Mouse (Mus musculus) limb, embryonic 14.5 days (tissue): ENCODE results near the gene Gng7. TPM values are rescaled to one million over a fixed set of nuclear protein-coding genes. Genes with fewer than 3 reads are reported as not detected.
A peak's percentile ranks its signal among the peaks of the same experiment; 100 is the strongest.

Experiments
- ATAC-seq: fragments of 200-750 bp; cut with Nextera tagmentation; 2 replicates; pipeline ENCODE4 v1.8.0; 2017; ENCODE audit warnings: low read depth, moderate number of reproducible peaks, moderate TSS enrichment; ENCODE audit not compliant: low FRiP score
- DNase-seq: peaks from one replicate; pipeline ENCODE4 v3.0.0-alpha.2; 2015; ENCODE audit warnings: low spot score
- H3K27ac ChIP-seq: fragments of 300-500 bp; sonication (generic); replicated peaks from 2 replicates; pipeline ENCODE4 v1.5.1; 2014; ENCODE audit warnings: low read depth, mild to moderate bottlenecking, low read length, moderate library complexity, mixed read lengths
- H3K27me3 ChIP-seq: fragments of 300-500 bp; sonication (generic); 2 replicates; pipeline ENCODE4 v1.6.1; 2014; ENCODE audit warnings: low read length, mixed read lengths; ENCODE audit not compliant: control insufficient read depth, insufficient read depth
- H3K36me3 ChIP-seq: fragments of 300-500 bp; sonication (generic); 2 replicates; pipeline ENCODE4 v1.6.1; 2014; ENCODE audit warnings: mild to moderate bottlenecking, low read length, moderate library complexity, mixed read lengths; ENCODE audit not compliant: control insufficient read depth, insufficient read depth
- H3K4me1 ChIP-seq: fragments of 300-500 bp; sonication (generic); 2 replicates; pipeline ENCODE4 v1.6.1; 2014; ENCODE audit warnings: antibody characterized with exemption, low read length, mixed read lengths; ENCODE audit not compliant: control insufficient read depth, insufficient read depth
- H3K4me2 ChIP-seq: fragments of 300-500 bp; sonication (generic); replicated peaks from 2 replicates; pipeline ENCODE4 v1.6.1; 2014; ENCODE audit warnings: low read depth, mild to moderate bottlenecking, low read length, moderate library complexity; ENCODE audit not compliant: severe bottlenecking
- H3K4me3 ChIP-seq: fragments of 300-500 bp; sonication (generic); replicated peaks from 2 replicates; pipeline ENCODE4 v1.5.1; 2014; ENCODE audit warnings: low read length
- H3K9ac ChIP-seq: fragments of 300-500 bp; sonication (generic); 2 replicates; pipeline ENCODE4 v1.6.1; 2014; ENCODE audit warnings: mild to moderate bottlenecking, low read depth, low read length, moderate library complexity; ENCODE audit not compliant: severe bottlenecking
- H3K9me3 ChIP-seq: fragments of 300-500 bp; sonication (generic); 2 replicates; pipeline ENCODE4 v1.6.1; 2016; ENCODE audit warnings: low read length; ENCODE audit not compliant: control insufficient read depth
- POLR2A ChIP-seq: fragments of 200-500 bp; IDR thresholded peaks from 2 replicates; pipeline ENCODE4 v1.8.0; 2012; ENCODE audit warnings: inconsistent platforms, mild to moderate bottlenecking, moderate library complexity, borderline replicate concordance; ENCODE audit not compliant: insufficient read depth, insufficient read length; ENCODE audit errors: extremely low read depth
- WGBS: fragments of 180-500 bp; shearing (Covaris S2); extraction: QIAGEN DNeasy Blood & Tissue Kit; methylation state at CpG from one replicate; pipeline ENCODE4 v1.1.7; 2014; 5-methylcytosine and 5-hydroxymethylcytosine counted together
- polyA plus RNA-seq, 2 experiments: library from polyadenylated mRNA; depleted of rRNA in 1 of 2; stranded (reverse) in 1 of 2; unstranded in 1 of 2; fragments of >200 nt; fragmentation: Nextera tagmentation in 1 of 2; extraction: Ambion mirVana in 1 of 2; gene quantifications; 2 replicates each; pipeline versions ENCODE4 v1.2.1 to v1.2.3; 2012 to 2014

The Gng7 gene
- polyA plus RNA-seq, 2 experiments, result 6.5 to 7.9 TPM

DNA sequence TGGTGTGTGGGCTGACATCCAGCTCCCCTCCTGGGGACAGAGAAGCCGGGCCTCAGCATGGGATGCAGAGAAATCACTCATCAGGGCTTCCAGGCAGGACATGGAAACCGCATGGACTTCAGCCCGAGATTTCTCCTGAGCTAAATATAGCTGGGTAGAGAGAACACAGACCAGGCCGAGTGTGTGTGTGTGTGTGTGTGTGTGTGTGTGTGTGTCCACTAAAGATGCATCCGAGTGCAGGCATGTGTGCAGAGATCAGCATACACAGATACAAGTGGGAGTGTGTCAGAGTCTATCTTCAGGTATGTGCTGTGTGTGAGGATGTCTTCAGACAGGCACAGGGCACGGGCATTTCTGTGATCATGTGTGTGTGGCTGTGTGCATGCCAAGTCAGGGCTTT is 59.9 kb downstream of the Gng7 start:
- Histone ChIP-seq H3K4me3 (no peak overlapping the region), H3K9me3 (no peaks in the 10 kb centered on the region), H3K27me3 (no peaks in the 10 kb centered on the region), H3K4me2 (no peak overlapping the region), H3K9ac (no peak overlapping the region), H3K27ac (no peak overlapping the region), H3K36me3 (no peaks in the 10 kb centered on the region), H3K4me1 (peaks cover 4% of the 10 kb centered on the region; the same call in 1 of the 2 replicates)
- ATAC-seq (0 out of 2 replicates have a peak, but pooled peaks have one; percentile 17), DNase-seq (no peak)
- WGBS, result 63% methylated on average over 6 of the region's 6 CpGs
- no peak for TF ChIP-seq POLR2A

DNA sequence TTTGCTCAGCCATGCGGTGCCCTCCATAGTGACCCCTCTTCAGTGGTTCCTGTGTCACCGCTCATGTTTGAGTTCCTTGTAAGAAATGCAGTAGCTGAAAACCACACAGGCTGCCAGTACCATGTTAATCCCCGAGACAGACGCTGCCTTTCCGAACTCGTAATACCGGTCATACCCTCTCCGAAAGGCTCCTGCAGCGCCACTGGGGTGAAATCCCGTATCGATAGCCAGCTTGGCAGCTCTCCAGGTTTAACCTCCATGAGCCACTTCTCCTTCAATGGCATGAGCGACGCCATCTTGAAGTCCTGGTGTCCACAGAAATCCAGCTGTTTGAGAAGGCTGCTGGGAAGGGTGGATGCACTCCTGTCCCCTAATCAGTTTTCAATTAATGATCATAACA is 60.3 kb downstream of the Gng7 start:
- Histone ChIP-seq H3K4me1 (peaks cover 4% of the 10 kb centered on the region; the same call in 1 of the 2 replicates), H3K4me2 (no peak overlapping the region), H3K36me3 (no peaks in the 10 kb centered on the region), H3K4me3 (no peak overlapping the region), H3K27ac (no peak overlapping the region), H3K9me3 (no peaks in the 10 kb centered on the region), H3K9ac (no peak overlapping the region), H3K27me3 (no peaks in the 10 kb centered on the region)
- no peak for DNase-seq
- ATAC-seq, result no peak
- TF ChIP-seq POLR2A, result no peak
- WGBS, result 64% methylated on average over 13 of the region's 13 CpGs

- Histone ChIP-seq H3K27me3 (no peaks in the 10 kb centered on the region), H3K9ac (no peak overlapping the region), H3K27ac (no peak overlapping the region), H3K9me3 (no peaks in the 10 kb centered on the region), H3K4me1 (peaks cover 13% of the 10 kb centered on the region; the same call in 1 of the 2 replicates), H3K4me2 (no peak overlapping the region), H3K36me3 (no peaks in the 10 kb centered on the region), H3K4me3 (no peak overlapping the region)
- ATAC-seq (no peak), DNase-seq (no peak)
- WGBS, result 76% methylated on average over 15 of the region's 15 CpGs
- TF ChIP-seq POLR2A, result no peak
Measured at GRCm38 (mm10) chr10:80952449-80952848, 62.3 kb downstream of the Gng7 start.

- H3K4me3 ChIP-seq, result no peak overlapping the region
- WGBS, result 76% methylated on average over 10 of the region's 10 CpGs
- H3K27me3 ChIP-seq, result no peaks in the 10 kb centered on the region
- no peaks in the 10 kb centered on the region for H3K9me3 ChIP-seq
- no peak for TF ChIP-seq POLR2A
- H3K4me1 ChIP-seq, result peaks cover 16% of the 10 kb centered on the region
- no peak for DNase-seq
- no peak overlapping the region for H3K27ac ChIP-seq
- no peak for ATAC-seq
- no peaks in the 10 kb centered on the region for H3K36me3 ChIP-seq
- H3K4me2 ChIP-seq, result no peak overlapping the region
- H3K9ac ChIP-seq, result no peak overlapping the region
Measured at GRCm38 (mm10) chr10:80951761-80952390, 62.9 kb downstream of the Gng7 start.

GRCm38 (mm10) chr10:80950314-80950713 is 64.4 kb downstream of the Gng7 start:
- ATAC-seq (no peak), DNase-seq (no peak)
- Histone ChIP-seq H3K4me3 (no peak overlapping the region), H3K9me3 (no peaks in the 10 kb centered on the region), H3K9ac (no peak overlapping the region), H3K27ac (no peak overlapping the region), H3K27me3 (no peaks in the 10 kb centered on the region), H3K4me1 (peaks cover 16% of the 10 kb centered on the region), H3K36me3 (no peaks in the 10 kb centered on the region), H3K4me2 (no peak overlapping the region)
- TF ChIP-seq POLR2A, result no peak
- 34% methylated on average over 4 of the region's 5 CpGs for WGBS
